Mouse (Mus musculus) c-Kit-positive CD71-positive TER-119-negative erythroid progenitor cells, embryonic 14.5 days (primary cell): ENCODE measurements around the gene Nudt22.
A peak's percentile ranks its signal among the peaks of the same experiment; 100 is the strongest.

ENCODE experiments used
- DNase-seq: peaks from one replicate; pipeline ENCODE4 v3.0.0-alpha.2; 2013; ENCODE audit warnings: low read depth

Nudt22 gene

GRCm38 (mm10) chr19:6996006-6996405 is at the start of gene Nudt22, which contains the start of gene Trpt1:
Gene Nudt22, minus strand, starts transcription at chr19:6996117.
Gene Trpt1, plus strand, starts transcription at chr19:6996131.
- DNase-seq = peak; percentile 81

DNA sequence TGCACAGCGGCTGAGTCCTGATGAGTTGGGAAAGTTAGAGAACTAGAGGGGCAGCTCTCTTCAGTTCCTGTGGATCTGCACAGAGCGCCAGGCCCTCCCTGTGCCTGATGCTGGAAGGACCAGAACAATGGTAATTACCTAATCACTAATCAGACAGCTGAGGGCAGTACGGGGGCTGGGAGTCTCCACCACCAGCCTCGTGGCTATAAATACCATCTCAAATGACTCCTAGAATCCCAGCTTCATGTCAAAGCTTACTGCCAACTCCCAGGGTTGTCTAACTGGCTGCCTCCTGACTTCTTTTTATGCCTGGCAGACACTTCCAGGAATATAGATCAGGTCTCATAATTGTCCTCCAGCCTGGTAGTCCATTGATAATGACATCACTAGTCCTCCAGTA is 48.8 kb upstream of the Nudt22 start:
- no peak for DNase-seq

GRCm38 (mm10) chr19:7044279-7044678 is 48.4 kb upstream of the Nudt22 start:
- DNase-seq = no peak

DNA sequence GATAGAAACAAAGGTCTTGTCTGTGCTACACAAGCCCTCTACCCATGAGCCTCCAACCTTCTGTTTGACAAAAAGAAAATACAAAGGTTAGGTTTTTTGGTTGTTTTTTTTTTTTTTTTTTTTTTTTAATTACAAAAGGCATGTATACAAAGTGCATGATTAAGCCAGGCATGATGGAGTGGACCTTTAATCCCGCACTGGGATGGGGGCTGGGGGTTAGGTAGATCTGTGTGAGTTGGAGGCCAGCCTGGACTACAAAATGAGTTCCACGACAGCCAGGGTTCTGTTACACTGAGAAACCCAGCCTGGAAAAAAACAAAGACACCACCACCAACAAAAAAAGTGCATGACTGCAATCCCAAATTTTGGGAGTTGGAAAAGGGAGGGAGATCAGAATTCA is 45.3 kb upstream of the Nudt22 start:
- DNase-seq = no peak

DNA sequence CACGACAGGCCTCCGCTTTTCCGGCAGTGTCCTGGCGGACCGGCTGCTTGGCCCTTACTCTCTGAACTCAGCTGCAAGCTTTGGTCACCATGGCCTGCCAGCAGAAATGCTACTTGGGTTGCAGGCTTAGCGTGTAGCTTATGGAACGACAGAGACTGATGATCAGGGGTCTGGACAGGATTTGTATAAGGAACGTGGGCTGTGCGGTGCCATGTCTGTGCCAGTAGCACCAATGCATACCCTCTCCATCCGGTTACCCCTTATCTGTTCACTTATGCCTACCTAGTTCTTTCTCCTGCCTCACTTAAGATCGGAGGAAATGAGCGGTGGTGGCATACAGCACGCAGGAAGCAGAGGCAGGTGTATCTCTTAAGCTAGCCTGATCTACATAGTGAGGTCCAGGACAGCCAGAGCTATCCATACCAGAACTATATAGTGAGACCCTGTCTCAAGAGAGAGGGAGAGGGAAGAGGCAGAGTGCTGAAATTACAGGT is 44.8 kb upstream of the Nudt22 start:
- no peak for DNase-seq

- DNase-seq = peak; percentile 100
Observed at GRCm38 (mm10) chr19:7039841-7040636, 44.1 kb upstream of the Nudt22 start, which contains the start of gene Stip1. Gene Stip1, minus strand, starts transcription at chr19:7039967.

DNA sequence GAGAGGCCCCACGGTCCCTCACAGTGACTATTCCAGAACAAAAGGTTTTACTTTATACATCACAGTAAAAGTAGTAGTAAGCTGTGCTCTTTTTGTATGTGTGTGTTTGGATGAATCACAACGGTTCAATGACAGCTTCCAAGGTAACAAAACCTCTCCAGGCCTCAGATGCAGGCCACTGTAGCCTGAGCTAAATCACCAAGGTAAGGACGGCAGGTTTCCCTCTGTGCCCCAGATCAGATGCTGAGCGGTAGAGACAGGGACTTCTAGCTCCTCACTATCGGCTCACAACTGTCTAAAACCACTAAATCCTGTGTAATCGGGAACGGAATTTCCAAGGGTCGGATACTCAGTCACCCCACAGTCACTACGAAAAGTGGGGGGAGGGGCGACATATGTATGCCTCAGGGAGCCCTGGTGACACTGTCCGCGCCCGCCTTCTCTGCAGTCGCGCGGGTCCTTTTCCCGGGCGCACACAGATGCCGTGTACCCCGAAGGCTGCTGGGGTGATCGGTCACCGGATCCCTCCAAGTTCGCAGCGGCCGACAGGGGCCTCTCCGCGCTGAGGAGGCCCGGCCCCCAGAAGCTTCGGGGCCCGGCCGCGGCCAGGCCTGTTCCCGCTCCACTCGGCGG is 43.3 kb upstream of the Nudt22 start:
- peak; percentile 54 for DNase-seq

GRCm38 (mm10) chr19:7034006-7034405 is 38.1 kb upstream of the Nudt22 start:
- DNase-seq = no peak

DNA sequence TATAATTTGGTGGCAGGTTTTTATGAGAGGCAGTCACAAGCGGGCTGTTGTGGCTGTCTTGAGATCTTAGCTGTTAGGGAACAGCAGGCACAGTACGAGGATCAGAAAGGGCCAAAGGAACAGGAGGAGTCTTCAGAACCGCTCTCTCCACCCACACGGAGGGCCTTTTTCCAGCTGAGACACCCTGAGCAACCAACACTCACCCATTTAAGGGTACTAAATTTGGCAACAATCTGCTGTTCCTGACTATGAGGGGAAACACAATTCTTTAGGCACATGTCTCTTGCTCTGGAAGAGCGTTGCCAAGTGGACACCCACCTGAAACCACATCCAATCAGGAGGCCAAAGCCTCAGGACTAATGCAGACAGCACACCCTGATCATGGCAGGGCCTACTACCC is 33.6 kb upstream of the Nudt22 start:
- DNase-seq = no peak

GRCm38 (mm10) chr19:7020224-7020641 is 24.3 kb upstream of the Nudt22 start:
- peak; percentile 71 for DNase-seq

DNA sequence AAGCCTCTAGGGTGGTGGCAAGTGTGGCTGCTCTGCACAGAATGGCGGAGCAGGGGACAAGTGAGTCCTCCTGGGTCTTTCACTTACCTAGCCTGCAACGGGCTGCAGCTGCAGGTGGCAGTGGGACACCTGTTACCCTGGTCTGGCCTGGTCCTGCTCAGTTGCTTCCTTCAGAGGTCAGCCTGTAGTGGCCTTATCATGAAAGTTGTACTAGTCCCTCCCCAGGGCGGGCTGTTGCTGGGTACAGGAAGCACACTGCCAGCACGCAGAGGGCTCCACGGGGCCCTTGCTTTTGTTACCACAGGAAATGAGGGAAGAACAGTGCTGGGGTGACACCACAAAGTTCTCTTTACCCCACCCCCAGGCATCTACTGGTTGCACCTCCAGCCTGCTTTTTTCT is 23.3 kb upstream of the Nudt22 start, which contains the start of gene Fermt3:
Fermt3 (minus strand) TSS at position 279 of the 400 bp plus-strand sequence.
- peak; percentile 59 for DNase-seq

- DNase-seq = no peak
Observed at GRCm38 (mm10) chr19:7018546-7018945, 22.6 kb upstream of the Nudt22 start.

- DNase-seq = peak; percentile 77
Observed at GRCm38 (mm10) chr19:7017541-7018457, 21.9 kb upstream of the Nudt22 start.

- no peak for DNase-seq
Observed at GRCm38 (mm10) chr19:7014481-7015135, 18.7 kb upstream of the Nudt22 start.

DNA sequence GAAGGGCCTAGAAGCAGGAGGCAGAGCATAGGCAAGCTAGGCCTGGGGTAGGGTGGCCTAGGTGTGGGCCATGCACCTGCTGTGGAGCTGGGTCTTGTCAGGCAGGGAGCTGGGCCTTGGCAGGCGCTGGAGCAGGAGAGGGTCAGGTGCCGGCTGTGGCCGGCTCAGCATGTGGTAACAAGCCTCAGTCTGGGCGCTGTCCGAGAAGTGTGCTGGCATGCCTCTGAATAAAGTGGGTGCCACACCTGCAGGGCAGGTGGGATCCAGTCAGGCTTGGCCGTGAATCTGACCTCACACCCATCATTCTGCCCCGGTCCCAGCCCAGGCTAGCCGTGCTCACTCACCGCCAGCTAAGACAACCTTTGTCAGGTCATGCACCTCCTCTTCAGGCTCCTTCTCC is 18.1 kb upstream of the Nudt22 start:
- no peak for DNase-seq

DNA sequence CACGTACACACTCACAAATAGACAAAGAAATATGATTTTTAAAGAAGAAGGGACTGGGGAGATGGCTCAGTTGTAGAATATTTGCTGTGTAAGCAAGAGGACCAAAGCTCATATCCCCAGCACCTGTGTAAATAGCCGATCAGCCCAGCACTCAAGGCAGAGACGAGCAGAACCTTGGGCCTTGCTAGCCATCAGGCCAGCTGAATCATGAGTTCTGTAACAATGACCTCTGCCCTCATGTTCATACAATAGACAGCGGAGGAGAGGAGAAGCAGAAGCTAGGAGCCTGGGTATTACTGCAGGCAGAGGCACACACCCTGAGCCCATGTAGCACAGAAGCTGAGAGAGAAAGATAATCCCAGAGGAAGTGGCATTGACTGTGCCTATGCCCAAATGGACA is 16.5 kb upstream of the Nudt22 start:
- DNase-seq = no peak

- no peak for DNase-seq
Observed at GRCm38 (mm10) chr19:7006892-7007593, 11.1 kb upstream of the Nudt22 start.

DNA sequence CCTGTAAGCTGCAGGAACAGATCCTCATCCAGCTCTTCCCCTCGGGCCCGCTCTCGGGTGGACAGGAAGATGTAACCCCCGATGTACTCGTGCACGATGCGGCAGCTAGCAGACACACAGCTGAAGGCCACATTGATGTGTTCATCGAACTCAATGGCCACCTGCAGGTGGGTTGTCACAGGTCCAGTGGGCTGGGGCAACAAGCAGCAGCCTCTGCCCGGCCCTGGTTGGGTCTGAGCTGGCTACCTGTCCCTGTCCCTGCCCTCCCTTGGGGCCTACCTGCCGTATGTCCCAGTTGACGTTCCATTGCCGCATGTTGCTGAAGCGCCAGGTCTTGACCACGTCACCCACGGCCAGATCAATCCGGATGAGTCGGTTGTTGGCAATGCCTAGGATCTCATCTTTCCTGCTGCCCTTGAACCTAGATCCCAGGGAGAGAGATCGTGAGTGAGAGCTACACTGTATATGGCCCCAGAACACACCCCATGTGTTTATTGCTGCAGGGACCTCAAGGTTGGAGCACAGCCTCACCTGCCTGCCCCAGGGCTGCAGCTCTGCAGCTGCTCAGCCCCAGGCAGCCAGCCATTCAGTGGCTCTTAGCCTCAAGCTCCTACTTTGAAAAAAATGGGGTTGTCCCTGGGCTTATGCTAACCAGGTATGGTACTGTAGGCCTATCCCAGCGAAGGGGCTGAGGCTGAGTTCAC is 3.6 kb upstream of the Nudt22 start:
- DNase-seq = no peak

GRCm38 (mm10) chr19:6997721-6998290 is 1.9 kb upstream of the Nudt22 start:
- no peak for DNase-seq
